Mouse (Mus musculus) intestine, embryonic 14.5 days (tissue): ENCODE results near the gene Kalrn. TPM values are rescaled to one million over a fixed set of nuclear protein-coding genes. Genes with fewer than 3 reads are reported as not detected.
A peak's percentile ranks its signal among the peaks of the same experiment; 100 is the strongest.

Source experiments
- ATAC-seq: fragments of 200-750 bp; cut with Nextera tagmentation; replicated peaks from 2 replicates; pipeline ENCODE4 v1.8.0; 2017; ENCODE audit warnings: low read depth, moderate number of reproducible peaks, moderate TSS enrichment, moderate library complexity; ENCODE audit not compliant: low FRiP score, low TSS enrichment
- DNase-seq: peaks from one replicate; pipeline ENCODE4 v3.0.0-alpha.2; 2018; ENCODE audit warnings: low spot score
- H3K27ac ChIP-seq: fragments of 300-500 bp; sonication (generic); 2 replicates; pipeline ENCODE4 v1.5.1; 2014; ENCODE audit warnings: low read depth, mild to moderate bottlenecking, control low read depth
- H3K27me3 ChIP-seq: fragments of 300-500 bp; sonication (generic); replicated peaks from 2 replicates; pipeline ENCODE4 v1.6.1; 2014; ENCODE audit warnings: low read length, control low read depth; ENCODE audit not compliant: control insufficient read depth, insufficient read depth
- H3K36me3 ChIP-seq: fragments of 300-500 bp; sonication (generic); 2 replicates; pipeline ENCODE4 v1.6.1; 2014; ENCODE audit warnings: low read length, control low read depth; ENCODE audit not compliant: control insufficient read depth, insufficient read depth
- H3K4me1 ChIP-seq: fragments of 300-500 bp; sonication (generic); replicated peaks from 2 replicates; pipeline ENCODE4 v1.6.1; 2014; ENCODE audit warnings: low read length, control low read depth, mixed read lengths; ENCODE audit not compliant: control insufficient read depth, insufficient read depth
- H3K4me2 ChIP-seq: fragments of 300-500 bp; sonication (generic); 2 replicates; pipeline ENCODE4 v1.6.1; 2014; ENCODE audit warnings: low read length
- H3K4me3 ChIP-seq: fragments of 300-500 bp; sonication (generic); 2 replicates; pipeline ENCODE4 v1.5.1; 2014; ENCODE audit warnings: low read depth, low read length, control low read depth, mixed read lengths
- H3K9ac ChIP-seq: fragments of 300-500 bp; sonication (generic); 2 replicates; pipeline ENCODE4 v1.6.1; 2014; ENCODE audit warnings: mild to moderate bottlenecking, low read length
- H3K9me3 ChIP-seq: fragments of 300-500 bp; sonication (generic); 2 replicates; pipeline ENCODE4 v1.6.1; 2016; ENCODE audit warnings: low read length, control low read depth; ENCODE audit not compliant: control insufficient read depth
- WGBS: fragments of 180-500 bp; shearing (Covaris S2); extraction: QIAGEN DNeasy Blood & Tissue Kit; methylation state at CpG from one replicate; pipeline ENCODE4 v1.1.7; 2014; 5-methylcytosine and 5-hydroxymethylcytosine counted together
- polyA plus RNA-seq: library from polyadenylated mRNA; unstranded; fragments of >200 nt; fragmentation: Nextera tagmentation; extraction: Ambion mirVana; gene quantifications from 2 replicates; pipeline ENCODE4 v1.2.1, GENCODE M21; 2014

The Kalrn gene
- polyA plus RNA-seq, 1 experiment from 2014 or later, result 20.1 TPM

DNA sequence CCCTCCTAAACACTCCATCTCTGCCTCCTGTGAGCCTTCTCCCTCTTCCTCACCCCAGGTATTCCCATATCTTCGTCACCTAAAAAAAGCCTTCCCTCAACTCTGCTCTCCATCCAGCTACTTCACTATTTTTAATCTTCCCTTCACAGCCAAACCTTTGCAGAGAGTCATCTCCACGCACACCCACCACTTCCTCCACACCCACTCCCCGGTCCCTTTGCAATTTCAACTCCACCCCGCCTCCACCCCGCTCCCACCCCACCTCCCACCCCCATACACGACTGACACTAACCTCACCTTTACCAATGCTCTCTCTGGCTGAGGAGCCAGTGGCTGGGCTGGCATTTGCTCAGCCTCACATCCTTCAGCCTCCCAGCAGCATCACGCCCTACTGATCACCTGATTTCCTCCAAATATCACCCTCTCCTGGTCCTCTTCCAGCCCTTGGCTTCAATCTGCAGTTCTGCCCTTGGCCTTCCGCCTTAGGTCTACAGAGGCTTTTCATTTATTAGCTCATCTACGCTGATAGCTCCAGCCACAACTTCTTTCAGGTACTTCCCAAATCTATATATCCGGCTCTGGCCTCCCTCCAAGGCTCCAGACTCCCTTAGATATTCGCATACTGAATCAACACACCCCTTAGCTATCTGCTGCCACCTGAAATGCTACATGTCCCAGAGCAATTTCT is 9.6 kb downstream of the Kalrn start:
- no peak overlapping the region for H3K27ac ChIP-seq
- no peaks in the 10 kb centered on the region for H3K27me3 ChIP-seq
- H3K9me3 ChIP-seq, result no peaks in the 10 kb centered on the region
- ATAC-seq, result no peak
- no peaks in the 10 kb centered on the region for H3K36me3 ChIP-seq
- peak; percentile 43 for DNase-seq
- no peak overlapping the region for H3K4me2 ChIP-seq
- no peak overlapping the region for H3K9ac ChIP-seq
- no peak overlapping the region for H3K4me3 ChIP-seq
- WGBS, result 67% methylated on average over 11 of the region's 11 CpGs
- H3K4me1 ChIP-seq, result peaks cover 11% of the 10 kb centered on the region; the same call in 1 of the 2 replicates

DNA sequence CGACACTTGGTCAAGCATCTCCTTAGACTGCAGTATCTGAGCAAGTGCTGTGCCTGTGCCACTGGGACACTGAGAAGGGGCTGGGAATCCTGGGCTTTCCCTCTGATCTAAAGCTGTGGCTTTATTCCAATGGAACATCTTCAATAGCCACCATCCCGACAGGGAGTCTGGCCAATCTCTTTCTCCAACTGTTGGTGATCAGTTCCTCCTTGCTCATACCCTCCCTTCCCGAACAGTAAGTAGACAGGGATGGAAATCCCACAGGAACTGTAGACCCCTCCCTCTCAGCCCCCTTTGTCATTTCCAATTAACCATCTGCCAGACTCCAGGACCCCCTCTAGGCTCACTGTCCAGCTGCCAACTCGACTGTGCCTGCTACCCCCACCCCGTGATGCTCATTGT is 11.6 kb downstream of the Kalrn start:
- no peak overlapping the region for H3K4me2 ChIP-seq
- H3K4me3 ChIP-seq, result no peak overlapping the region
- H3K4me1 ChIP-seq, result peaks cover 19% of the 10 kb centered on the region
- WGBS, result 48% methylated on average over 5 of the region's 5 CpGs
- ATAC-seq (no peak), DNase-seq (peak; percentile 45)
- no peaks in the 10 kb centered on the region for H3K36me3 ChIP-seq
- no peaks in the 10 kb centered on the region for H3K27me3 ChIP-seq
- H3K9me3 ChIP-seq, result no peaks in the 10 kb centered on the region
- no peak overlapping the region for H3K9ac ChIP-seq
- 0 out of 2 replicates have a peak overlapping the region, but pooled peaks have one; percentile 5 for H3K27ac ChIP-seq

DNA sequence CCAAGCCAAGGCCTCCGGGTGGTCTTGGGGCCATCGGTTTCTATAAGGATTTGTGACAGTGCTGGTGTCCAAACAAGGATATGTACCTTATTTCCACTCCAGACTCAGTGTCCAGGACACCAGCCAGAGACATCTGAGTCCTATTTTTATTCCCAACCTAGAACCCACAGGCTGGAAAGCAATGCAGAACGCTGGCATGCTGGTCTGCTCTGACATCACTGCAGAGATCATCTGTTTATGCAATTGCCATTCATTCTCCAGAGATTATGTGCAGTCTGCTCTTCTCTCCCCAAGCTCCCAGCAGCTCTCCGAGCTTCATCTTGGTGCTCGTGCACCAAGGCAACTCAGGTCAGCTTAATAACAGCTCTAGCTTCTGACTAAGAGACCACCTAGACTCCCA is 12.5 kb downstream of the Kalrn start:
- no peak for ATAC-seq
- WGBS, result 49% methylated on average over 5 of the region's 5 CpGs
- no peak overlapping the region for H3K4me2 ChIP-seq

DNA sequence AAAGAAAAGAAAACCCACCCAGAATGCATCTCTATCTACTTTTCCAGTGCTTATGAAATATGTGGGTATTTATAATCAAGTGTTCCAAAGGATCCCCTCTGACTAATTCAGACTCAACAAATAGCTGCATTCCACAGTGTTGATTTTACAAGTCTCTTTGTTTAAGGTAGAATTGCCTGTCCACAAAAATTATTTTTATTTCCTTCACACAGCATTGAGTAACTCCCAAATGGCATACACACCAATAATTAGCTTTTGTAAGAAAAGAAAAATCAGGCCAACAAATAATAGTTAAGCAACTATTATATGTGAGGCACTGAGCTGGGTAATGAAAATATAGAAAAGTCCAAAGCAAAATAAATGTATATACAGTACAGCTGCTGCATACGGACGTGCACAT is 12.9 kb downstream of the Kalrn start:
- 70% methylated on average over 2 of the region's 2 CpGs for WGBS
- no peaks in the 10 kb centered on the region for H3K36me3 ChIP-seq
- H3K9me3 ChIP-seq, result no peaks in the 10 kb centered on the region
- H3K4me3 ChIP-seq, result no peak overlapping the region
- H3K27ac ChIP-seq, result no peak overlapping the region
- ATAC-seq (no peak), DNase-seq (no peak)
- peaks cover 22% of the 10 kb centered on the region for H3K4me1 ChIP-seq
- no peaks in the 10 kb centered on the region for H3K27me3 ChIP-seq
- H3K9ac ChIP-seq, result no peak overlapping the region
- no peak overlapping the region for H3K4me2 ChIP-seq

More for the DNA sequence above, 12.5 kb downstream of the Kalrn start:
- no peak overlapping the region for H3K9ac ChIP-seq
- peak; percentile 45 for DNase-seq
- H3K27me3 ChIP-seq, result no peaks in the 10 kb centered on the region
- H3K4me1 ChIP-seq, result peaks cover 19% of the 10 kb centered on the region
- H3K36me3 ChIP-seq, result no peaks in the 10 kb centered on the region
- no peak overlapping the region for H3K4me3 ChIP-seq
- no peak overlapping the region for H3K27ac ChIP-seq
- no peaks in the 10 kb centered on the region for H3K9me3 ChIP-seq

DNA sequence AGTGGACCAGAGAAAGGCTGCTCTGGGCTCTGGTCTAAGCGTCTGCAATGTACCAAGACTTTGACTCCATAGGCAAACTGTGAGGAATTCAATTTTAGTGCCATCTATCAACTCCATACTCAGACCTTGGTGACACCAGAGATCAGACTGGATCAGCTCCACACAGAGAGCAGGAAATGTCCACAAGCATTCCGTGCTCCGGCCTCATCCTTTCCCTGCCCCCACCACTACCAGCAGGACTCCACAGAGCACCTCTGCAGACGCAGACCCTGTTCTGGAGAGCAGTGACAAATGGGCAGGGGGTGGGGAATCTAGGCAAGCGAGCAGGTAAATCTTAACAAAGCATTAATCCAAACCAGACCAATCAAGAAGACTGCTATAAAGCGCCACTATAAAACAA is 15.4 kb downstream of the Kalrn start:
- Histone ChIP-seq H3K36me3 (no peaks in the 10 kb centered on the region), H3K4me2 (no peak overlapping the region), H3K9me3 (no peaks in the 10 kb centered on the region), H3K27ac (no peak overlapping the region), H3K9ac (no peak overlapping the region), H3K4me1 (peaks cover 37% of the 10 kb centered on the region), H3K4me3 (no peak overlapping the region), H3K27me3 (no peaks in the 10 kb centered on the region)
- WGBS, result 29% methylated on average over 6 of the region's 6 CpGs
- ATAC-seq, result no peak
- no peak for DNase-seq

DNA sequence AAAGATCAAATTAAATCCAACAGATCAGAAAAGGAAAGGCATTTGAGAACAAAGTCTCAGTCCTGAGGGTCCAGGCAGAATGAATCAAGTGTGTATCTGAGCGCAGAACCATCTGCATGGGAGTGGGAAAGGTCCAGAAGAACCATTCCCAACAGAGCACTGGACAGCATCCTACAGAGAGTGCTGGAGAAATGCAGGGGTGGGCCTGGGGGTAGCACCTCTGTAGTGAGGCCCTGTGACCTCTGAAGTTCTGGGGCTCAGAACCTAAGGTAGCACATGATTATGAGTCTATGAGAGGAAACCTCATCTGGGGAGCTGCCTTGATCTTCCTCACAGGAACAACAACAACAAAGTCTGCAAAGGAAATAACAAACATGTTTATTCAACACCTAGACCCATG is 20.6 kb downstream of the Kalrn start:
- Histone ChIP-seq H3K4me1 (peaks cover 20% of the 10 kb centered on the region), H3K4me3 (no peak overlapping the region), H3K4me2 (no peak overlapping the region), H3K9me3 (no peaks in the 10 kb centered on the region), H3K27ac (no peak overlapping the region), H3K36me3 (no peaks in the 10 kb centered on the region), H3K27me3 (no peaks in the 10 kb centered on the region), H3K9ac (no peak overlapping the region)
- ATAC-seq (no peak), DNase-seq (no peak)
- WGBS, result 88% methylated on average over 1 of the region's 1 CpGs

DNA sequence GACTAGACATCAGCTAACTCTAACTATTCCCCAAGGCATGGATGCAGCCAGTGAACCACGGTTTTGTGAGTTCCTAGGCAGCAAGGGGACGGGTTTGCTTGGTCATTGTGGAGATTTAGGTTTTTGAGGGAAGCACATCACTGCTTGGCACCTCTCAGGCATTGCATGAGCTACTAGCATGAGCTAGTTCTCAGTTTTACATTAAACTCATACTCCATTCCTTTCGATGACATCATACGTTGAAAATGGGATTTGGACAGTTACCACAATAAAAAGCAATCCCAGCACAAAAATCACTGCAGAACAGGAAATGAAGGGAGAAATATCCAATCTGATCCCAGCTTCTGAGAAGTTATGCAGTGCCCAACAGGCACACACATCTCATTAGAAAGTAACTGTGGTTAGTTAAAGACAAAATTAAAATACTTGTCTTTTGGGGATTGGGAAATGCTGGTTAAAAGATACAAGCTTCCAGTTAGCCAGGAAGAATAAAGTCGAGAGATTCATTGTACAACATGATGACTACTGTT is 23.8 kb downstream of the Kalrn start:
- Histone ChIP-seq H3K9me3 (no peaks in the 10 kb centered on the region), H3K9ac (no peak overlapping the region), H3K27ac (no peak overlapping the region), H3K27me3 (no peaks in the 10 kb centered on the region), H3K4me2 (no peak overlapping the region), H3K36me3 (no peaks in the 10 kb centered on the region), H3K4me1 (peaks cover 16% of the 10 kb centered on the region), H3K4me3 (no peak overlapping the region)
- ATAC-seq, result no peak
- WGBS, result 79% methylated on average over 5 of the region's 5 CpGs
- no peak for DNase-seq

DNA sequence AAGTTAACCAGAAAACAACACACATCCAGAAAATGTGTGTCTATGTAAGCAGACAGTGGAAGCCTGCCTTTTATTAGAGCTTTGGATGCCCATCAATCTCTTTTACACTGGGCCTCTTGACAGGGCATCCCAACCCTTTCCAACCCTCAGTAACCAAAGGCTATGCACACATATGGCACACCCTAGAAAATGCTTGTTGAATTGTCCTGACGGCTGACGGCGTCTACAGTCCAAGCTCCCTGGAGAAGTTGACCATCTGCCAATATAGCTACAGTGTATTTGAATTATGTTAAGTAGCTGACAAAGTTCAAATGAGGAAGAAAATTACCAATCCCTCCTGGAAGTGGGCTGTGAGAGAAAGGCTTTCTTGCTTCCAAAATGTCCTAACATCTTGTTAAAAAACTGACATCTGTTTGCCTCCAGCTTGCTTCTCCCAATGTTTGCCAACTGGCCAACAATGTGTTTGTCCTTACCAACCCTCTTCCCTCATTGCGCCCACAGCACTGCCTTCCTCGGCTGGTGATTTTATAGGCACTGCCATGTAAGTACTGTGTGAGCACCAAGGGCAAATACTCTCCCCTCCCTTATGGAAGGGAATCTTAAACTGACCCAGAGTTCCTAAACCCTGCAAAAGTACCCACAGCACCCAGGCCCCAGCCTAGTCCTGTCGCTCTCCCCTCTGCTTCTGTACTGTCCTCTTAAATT is 26.4 kb downstream of the Kalrn start:
- Histone ChIP-seq H3K36me3 (no peaks in the 10 kb centered on the region), H3K9ac (no peak overlapping the region), H3K4me3 (no peak overlapping the region), H3K27ac (no peak overlapping the region), H3K27me3 (no peaks in the 10 kb centered on the region), H3K4me2 (no peak overlapping the region), H3K4me1 (peaks cover 4% of the 10 kb centered on the region; the same call in 1 of the 2 replicates), H3K9me3 (peaks cover 3% of the 10 kb centered on the region; the same call in 1 of the 2 replicates)
- ATAC-seq (no peak), DNase-seq (no peak)
- 75% methylated on average over 6 of the region's 6 CpGs for WGBS
